Mouse (Mus musculus) layer of hippocampus, adult 2 months (tissue): ENCODE data around the gene Kcnb1. TPM values are rescaled to one million over a fixed set of nuclear protein-coding genes. Genes with fewer than 3 reads are reported as not detected.

ENCODE experiments used
- DNase-seq, 2 experiments: peaks; one replicate each; pipeline ENCODE4 v3.0.0; 2022; ENCODE audit warnings: low spot score in 2 of 2
- H3K27ac ChIP-seq: fragments of 200-600 bp; 2 replicates; pipeline ENCODE4 v1.8.1; 2022
- H3K4me3 ChIP-seq: fragments of 200-600 bp; 2 replicates; pipeline ENCODE4 v1.8.1; 2022; ENCODE audit warnings: mild to moderate bottlenecking
- CTCF ChIP-seq: fragments of 200-600 bp; conservative IDR thresholded peaks from 2 replicates; pipeline ENCODE4 v1.8.1; 2022; ENCODE audit warnings: antibody characterized with exemption, mild to moderate bottlenecking, moderate library complexity
- long read RNA-seq, 2 experiments: library from polyadenylated mRNA; stranded (forward); transcript quantifications; one replicate each; pipeline ENCODE4 v2.0.0; 2021; ENCODE audit warnings: borderline mapping rate in 2 of 2
- total RNA-seq, 2 experiments: library from RNA; stranded (reverse); gene quantifications; 2 replicates each; pipeline ENCODE4 v1.2.3; 2021

The Kcnb1 gene
- 100 to 1,000 TPM; 103 to 105 TPM for total RNA-seq
- long read RNA-seq, experiment 1, full-length matches to known transcripts = 30 of 57 reads
- long read RNA-seq, experiment 1, partial matches to known transcripts = 1 of 57 reads
- long read RNA-seq, experiment 1, other reads (novel, unspliced or antisense) = 26 of 57 reads
- long read RNA-seq, experiment 2, full-length matches to known transcripts = 21 of 55 reads
- long read RNA-seq, experiment 2, partial matches to known transcripts = 0 of 55 reads
- long read RNA-seq, experiment 2, other reads (novel, unspliced or antisense) = 34 of 55 reads

DNA sequence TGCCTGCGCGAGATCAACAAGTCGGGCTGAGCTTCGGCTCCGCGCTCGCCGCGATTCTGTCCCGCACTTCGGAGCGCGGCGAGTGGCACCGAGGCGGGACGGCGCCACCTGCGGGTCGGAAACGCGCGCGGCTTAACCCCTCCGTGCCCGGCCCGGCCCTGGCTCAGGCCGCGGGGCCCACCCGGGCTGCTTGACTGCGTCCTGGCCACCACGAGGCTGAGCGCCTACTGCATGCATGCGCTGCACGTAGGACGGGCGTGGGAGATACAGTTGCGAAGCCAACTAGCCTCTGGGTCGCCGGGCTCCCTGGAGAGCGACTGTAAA, at the start of gene Kcnb1:
TSS of gene Kcnb1 (minus strand) at position 80 of the 324 bp plus-strand sequence.
- DNase-seq = peak; percentile 72 to 80
- TF ChIP-seq CTCF = peak; percentile 83
- peak within 1 kb of the TSS; percentile 75 for H3K4me3 ChIP-seq
- H3K27ac ChIP-seq = peak within 1 kb of the TSS; percentile 97

DNA sequence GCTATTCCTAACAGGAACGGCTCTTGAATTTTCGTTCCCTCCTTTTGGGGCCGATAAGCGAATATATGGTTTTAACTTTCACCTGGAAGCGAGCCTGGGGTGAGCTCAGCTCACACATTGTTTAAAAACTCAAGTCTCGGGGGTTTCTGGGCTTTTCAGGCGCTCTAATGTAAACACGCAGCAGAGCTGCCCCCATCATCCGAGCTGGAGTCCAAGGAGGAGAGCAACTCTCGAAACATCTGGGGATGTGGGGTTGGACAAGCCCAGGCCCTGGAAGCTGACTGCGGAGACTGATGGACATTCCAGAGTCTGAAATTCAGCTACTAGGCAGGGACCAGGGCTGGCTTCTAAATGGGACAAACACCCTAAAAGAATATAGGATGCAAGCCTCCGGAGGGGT, 49.3 kb upstream of the Kcnb1 start:
- DNase-seq = no peak
- TF ChIP-seq CTCF = no peak
- H3K4me3 ChIP-seq = no peak overlapping the region
- no peak overlapping the region for H3K27ac ChIP-seq

DNA sequence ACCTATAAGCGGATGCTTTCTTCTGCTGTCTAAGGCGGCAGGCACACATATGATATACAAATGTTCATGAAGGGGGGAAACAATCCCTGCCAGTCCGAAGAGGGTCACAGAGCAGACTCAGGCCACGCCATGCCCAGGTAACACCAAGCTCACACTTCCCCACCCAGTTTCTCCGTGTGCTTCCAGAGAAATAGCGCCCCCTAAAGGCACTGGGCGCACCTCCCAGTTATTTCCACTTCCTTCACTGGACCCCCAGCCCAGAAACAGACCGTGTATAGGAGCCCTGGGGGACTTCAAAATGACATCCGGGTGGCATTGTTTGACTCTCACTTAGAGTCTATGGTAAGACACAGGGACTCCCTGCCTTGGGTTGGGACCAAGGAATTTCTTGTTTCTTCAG, 47.3 kb upstream of the Kcnb1 start:
- DNase-seq = no peak
- peak; percentile 35 for TF ChIP-seq CTCF
- no peak overlapping the region for H3K4me3 ChIP-seq
- no peak overlapping the region for H3K27ac ChIP-seq

DNA sequence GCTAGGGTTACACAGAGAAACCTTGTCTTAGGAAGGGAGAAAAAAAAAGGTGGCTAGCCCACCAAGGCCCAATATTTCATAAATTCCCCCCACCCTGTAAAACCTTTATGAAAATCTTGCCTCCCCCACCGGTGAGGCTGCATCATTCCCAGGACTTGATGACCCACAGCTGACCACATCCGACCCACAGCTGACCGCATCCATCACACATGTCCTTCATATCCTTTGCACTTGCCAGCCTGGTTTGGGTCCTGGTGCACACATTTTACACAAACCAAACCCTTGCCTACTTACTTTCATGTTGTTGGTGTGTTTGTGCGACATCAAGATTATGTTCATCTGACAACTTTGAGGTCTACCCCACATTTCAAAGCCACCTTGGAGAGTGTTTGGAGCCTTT, 46.2 kb upstream of the Kcnb1 start:
- no peak for DNase-seq
- Histone ChIP-seq H3K4me3 (no peak overlapping the region), H3K27ac (no peak overlapping the region)
- TF ChIP-seq CTCF = no peak

DNA sequence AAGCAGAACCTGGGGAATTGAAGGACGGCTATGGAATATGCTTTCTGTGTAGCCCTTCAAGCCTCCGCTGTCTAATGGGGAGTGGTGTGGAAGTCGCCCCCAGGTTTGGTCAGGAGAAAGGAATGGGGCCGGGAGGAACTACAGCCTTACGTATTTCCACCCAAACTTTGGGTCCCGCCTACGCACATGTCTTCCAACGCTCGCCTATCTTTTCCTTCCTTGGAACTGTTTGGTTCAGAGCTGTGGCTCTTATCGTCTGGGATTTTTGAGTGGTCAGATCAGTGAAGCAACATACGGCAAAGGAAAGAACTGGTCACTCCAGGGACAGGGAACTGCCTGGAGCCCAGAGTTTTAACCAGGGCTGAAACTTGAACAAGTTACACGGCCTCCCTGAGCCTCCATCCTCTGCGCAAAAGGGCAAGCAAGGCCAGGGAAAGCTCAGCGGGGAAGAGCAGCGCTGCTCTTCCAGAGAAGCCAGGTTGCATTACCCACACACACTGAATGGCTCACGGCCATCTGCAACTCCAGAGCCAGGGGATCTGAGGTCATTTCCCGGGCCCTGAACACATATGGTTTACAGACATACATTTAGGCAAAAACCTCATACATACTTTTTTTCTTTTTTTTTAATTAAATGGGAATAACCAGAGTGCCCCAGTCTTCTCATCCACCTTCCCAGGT, 45.5 kb upstream of the Kcnb1 start:
- no peak for DNase-seq
- no peak for TF ChIP-seq CTCF
- H3K27ac ChIP-seq = no peak overlapping the region
- no peak overlapping the region for H3K4me3 ChIP-seq

DNA sequence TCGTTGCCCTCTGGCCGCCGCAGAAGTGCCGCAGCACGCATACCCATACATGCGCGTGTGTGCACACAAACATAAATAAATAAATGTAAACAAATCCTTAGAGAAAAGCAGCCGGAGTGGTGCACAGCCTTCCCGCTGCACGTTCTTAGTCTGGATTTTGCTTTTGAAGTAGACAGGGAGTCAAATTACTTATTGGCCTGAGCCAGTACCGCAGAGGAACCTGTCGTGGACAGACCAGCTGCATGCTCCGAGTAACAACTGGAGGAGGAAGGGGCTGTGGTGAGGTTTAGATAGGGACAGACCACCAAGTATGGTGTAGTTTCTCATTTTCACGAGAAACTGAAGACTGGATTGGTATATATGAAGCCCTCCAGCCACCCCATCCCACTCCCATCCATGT, 43.8 kb upstream of the Kcnb1 start:
- no peak overlapping the region for H3K4me3 ChIP-seq
- DNase-seq = no peak
- TF ChIP-seq CTCF = no peak
- H3K27ac ChIP-seq = no peak overlapping the region

DNA sequence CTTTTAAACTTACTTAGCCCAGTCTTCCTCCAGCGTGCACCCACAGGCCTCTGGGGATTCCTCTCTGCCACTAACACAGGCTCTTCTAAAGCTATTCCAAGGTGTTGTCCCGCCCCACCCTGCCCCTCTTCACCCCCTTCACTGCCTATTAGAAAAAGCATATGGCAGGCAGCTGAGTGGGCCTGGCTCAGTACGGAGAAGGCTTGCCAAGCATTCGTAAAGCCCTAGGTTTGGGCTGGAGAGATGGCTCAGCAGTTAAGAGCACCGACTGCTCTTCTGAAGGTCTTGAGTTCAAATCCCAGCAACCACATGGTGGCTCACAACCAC, 43.0 kb upstream of the Kcnb1 start:
- DNase-seq = no peak
- no peak overlapping the region for H3K27ac ChIP-seq
- no peak for TF ChIP-seq CTCF
- H3K4me3 ChIP-seq = no peak overlapping the region

DNA sequence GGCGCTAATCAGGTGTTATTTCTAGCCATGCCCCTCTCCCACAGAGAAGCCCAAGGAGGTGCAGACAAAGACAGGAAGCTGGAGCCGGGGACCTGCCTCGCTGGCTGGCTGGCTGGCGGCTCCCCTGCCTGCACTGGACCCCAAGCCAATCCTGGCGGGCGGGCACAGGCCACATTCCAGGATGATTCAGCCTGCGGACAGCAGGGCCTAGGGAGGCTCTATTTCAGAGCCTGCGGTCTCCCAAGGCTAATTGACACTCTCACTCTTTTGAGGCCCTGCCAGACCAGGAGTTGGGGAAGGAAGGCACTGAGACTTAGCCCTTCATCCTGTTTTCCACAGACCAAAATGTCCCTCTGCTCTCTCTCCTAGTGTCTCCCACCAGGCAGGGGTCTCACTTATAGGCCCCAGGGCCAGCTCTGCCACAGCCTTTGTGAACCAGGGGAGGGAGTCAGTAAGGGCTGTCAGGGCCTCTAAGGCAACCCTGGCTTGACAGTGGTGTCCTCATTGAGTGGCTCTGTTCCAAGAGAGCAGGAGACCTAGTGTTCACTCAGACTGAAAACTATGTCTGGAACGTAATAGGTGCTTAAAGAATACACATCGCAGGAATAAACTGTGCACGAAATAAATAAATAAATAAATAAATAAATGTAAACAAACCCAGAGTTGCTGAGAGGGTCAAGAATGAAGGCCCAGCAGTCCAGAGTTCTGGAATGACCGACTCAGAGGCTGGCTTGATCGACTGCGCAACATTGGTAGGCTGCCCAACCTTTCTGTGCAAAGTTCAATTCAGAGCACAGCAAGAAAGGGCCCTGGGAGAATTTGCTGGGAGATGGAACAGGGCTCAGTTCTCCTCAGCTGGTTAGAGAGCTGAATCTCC, 42.4 kb upstream of the Kcnb1 start:
- no peak overlapping the region for H3K27ac ChIP-seq

DNA sequence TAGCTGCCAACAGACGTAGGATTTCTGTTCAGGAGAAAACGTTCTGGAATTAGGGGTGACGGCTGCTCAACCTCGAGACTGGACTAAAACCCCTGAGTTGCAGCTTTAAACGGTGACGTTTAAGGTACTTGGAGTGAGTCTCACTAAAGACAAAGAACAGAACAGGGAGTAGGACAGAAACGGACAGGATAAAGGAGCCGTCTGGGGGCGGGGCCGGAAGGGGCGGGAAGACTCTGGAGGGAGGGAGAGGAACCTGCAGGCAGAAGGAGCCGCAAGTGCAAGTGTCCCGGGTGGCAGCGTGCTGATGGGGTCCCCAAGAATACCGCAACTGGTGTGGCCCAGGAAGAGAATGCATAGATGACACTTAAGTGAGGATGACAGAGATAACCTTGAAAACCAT, 40.6 kb upstream of the Kcnb1 start:
- no peak overlapping the region for H3K4me3 ChIP-seq
- H3K27ac ChIP-seq = no peak overlapping the region
- no peak for TF ChIP-seq CTCF
- no peak for DNase-seq

More for the DNA sequence above, 42.4 kb upstream of the Kcnb1 start:
- no peak for DNase-seq
- no peak for TF ChIP-seq CTCF
- no peak overlapping the region for H3K4me3 ChIP-seq

DNA sequence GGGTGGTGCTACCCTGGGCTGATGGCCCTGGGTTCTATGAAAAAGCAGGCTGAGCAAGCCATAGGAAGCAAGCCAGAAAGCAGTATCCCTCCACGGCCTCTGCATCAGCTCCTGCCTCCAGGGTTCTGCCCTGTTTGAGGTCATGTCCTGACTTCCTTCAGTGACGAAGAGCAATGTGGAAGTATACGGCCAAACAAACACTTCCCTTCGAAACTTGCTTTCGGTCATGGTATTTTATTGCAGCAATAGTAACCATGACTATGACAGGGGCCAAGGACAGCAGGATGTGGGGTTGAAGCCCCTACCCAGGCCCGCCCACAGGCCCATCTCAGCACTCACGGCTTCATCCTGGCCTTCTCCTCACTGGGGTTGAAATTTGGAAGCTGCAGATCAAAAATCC, 35.0 kb upstream of the Kcnb1 start:
- no peak overlapping the region for H3K27ac ChIP-seq
- no peak for TF ChIP-seq CTCF
- H3K4me3 ChIP-seq = no peak overlapping the region
- no peak for DNase-seq

DNA sequence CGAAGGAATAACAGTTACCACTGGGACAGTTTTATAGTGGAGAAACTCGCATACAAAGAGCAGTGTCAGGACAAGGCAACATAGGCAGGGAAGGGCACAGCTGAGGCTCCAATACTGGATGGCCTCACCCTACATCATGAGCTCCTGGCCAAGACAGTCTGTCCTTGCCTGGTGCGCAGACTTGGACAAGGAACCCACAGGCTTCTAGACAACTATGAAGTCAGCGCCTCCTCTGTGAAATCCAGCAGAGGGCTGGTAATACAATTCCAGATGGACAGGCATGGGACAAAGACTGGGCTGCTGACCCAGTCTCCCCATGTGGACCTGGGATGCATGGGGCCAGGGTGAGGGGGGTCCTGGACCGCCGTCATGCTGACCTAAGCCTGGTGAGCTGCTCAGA, 34.2 kb upstream of the Kcnb1 start:
- DNase-seq = no peak
- TF ChIP-seq CTCF = no peak

DNA sequence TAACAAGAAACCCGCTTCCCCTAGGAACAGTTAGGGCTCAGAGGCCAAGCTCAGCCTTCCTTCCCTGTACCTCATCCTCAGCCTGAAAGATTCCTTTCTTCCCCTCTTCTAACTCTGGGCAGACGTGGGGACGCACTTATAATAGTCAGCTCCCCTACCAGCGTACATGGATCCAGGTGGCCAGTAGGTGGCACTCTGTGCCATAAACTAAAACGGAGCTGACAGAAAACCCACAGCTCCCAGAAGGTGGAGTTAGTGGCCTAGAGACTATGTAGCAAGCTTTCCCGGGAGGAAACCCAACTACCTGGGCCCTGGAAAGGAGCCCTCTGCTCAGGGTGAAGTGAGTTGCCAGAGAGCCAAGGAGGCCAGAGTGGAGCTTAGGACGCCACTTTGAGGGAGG, 32.2 kb upstream of the Kcnb1 start:
- peak; percentile 92 for TF ChIP-seq CTCF
- no peak overlapping the region for H3K27ac ChIP-seq
- no peak overlapping the region for H3K4me3 ChIP-seq
- DNase-seq = peak; percentile 64 to 75

More for the DNA sequence above, 34.2 kb upstream of the Kcnb1 start:
- Histone ChIP-seq H3K27ac (no peak overlapping the region), H3K4me3 (no peak overlapping the region)

DNA sequence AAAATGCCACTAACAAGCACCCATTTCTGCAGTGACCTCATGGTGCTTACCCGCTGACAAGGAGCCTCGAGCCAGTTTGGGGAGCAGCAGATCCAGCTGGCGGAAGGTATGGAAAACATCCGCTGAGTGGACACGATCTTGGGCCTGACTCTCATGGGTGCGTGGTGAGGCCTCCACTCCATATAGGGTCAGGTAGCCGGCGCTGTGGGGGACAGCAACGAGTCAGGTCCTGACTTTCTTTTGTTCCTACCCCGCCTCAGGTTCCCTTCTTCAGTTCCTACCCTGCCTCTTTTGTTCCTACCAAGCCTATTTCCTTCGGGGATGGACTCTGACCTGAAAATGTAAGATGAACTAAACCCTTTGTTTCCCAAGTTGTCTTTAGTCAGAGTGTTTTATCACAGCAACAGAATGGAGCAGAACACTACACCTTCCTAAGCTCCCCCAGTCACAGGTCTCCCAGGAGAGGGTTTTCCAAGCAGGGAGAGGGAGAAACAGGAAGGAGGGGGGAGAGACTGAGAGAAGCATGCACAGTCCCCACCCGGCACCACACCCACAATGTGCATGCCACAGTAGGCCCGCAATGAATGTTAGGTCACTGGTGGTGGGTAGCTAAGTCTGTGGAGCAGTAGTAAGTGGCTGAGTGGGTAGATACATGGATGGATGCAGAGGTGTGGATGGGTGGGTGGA, 31.3 kb upstream of the Kcnb1 start:
- no peak for TF ChIP-seq CTCF
- Histone ChIP-seq H3K27ac (no peak overlapping the region), H3K4me3 (no peak overlapping the region)
- no peak for DNase-seq
